ENCODE assay signal across 9 mouse cellular contexts in genomic region chr8:3394600-3394999, GRCm38 (mm10). TPM values are rescaled to one million over a fixed set of nuclear protein-coding genes. Genes with fewer than 3 reads are reported as not detected.
A peak's percentile ranks its signal among the peaks of the same experiment; 100 is the strongest.
DNase-seq lines count a peak whose midpoint lies in the region; ATAC-seq lines count a peak whose summit lies in the region.
"Had no signal": no experiment of that assay in that cellular context is flagged by ENCODE, and none has a peak within 500 bp of the region (broad histone marks: within the 10 kb centered on the region; RNA-seq: fewer than 3 reads in every experiment).

No protein-coding gene starts in this region.

- ATAC-seq in hindbrain, embryonic 15.5 days (ENCODE audit: low FRiP score, low read depth), result no peak

- H3K9ac ChIP-seq in hindbrain, embryonic 15.5 days, result 0 out of 2 replicates have a peak overlapping the region, but pooled peaks have one; percentile 5

- H3K4me1 ChIP-seq in hindbrain, embryonic 15.5 days (replicated peaks), result peaks cover 32% of the 10 kb centered on the region

- peak; percentile 43 for DNase-seq in adrenal gland, adult 2 months
- DNase-seq in adrenal gland, adult 18-20 months (ENCODE audit: low spot score in 2 of 2), result no peak
- peak; percentile 72 for DNase-seq in Muller cell, postnatal 12 days (ENCODE audit: inconsistent ontology term)
- DNase-seq in lung, postnatal 25 days (ENCODE audit: low spot score), result peak; percentile 18
- DNase-seq in right cerebral cortex, postnatal 4 days, result no peak
- no peak for DNase-seq in layer of hippocampus, postnatal 36 days
- no peak for DNase-seq in gastrocnemius, adult 18-20 months (ENCODE audit: low spot score)

- H3K36me3 ChIP-seq in hindbrain, embryonic 15.5 days, result no peaks in the 10 kb centered on the region

- 0 out of 2 replicates have a peak overlapping the region, but pooled peaks have one; percentile 15 for H3K27ac ChIP-seq in hindbrain, embryonic 15.5 days (replicated peaks)

- no peaks in the 10 kb centered on the region for H3K27me3 ChIP-seq in hindbrain, embryonic 15.5 days

- WGBS in hindbrain, embryonic 15.5 days, result 6% methylated on average over 6 of the region's 6 CpGs

- H3K9me3 ChIP-seq in hindbrain, embryonic 15.5 days, result no peaks in the 10 kb centered on the region

- peak overlapping the region; percentile 66 for H3K4me2 ChIP-seq in hindbrain, embryonic 15.5 days

- peak overlapping the region; percentile 2; the same call in 1 of the 2 replicates for H3K4me3 ChIP-seq in hindbrain, embryonic 15.5 days

RNA-seq across cellular contexts. Expression of gene Arhgef18, which starts 1.8 kb away (rescaled TPM):
- total RNA-seq in adrenal gland, adult 2 months (2021), result 10 to 100 TPM; 28.1 to 36.1 TPM
- polyA plus RNA-seq in adrenal gland, adult 2 months (2012; rRNA removed), result 43.2 and 48.4 TPM in 2 replicates
- total RNA-seq in adrenal gland, adult 18-20 months (2021), result 10 to 100 TPM; 31.0 to 34.2 TPM
- 10.3 and 11.5 TPM in 2 replicates for polyA plus RNA-seq in hindbrain, embryonic 15.5 days (2015; fragmentation: Nextera tagmentation; extraction: Ambion mirVana)
- total RNA-seq in layer of hippocampus, postnatal 36 days (2021), result 10 to 100 TPM; 46.0 to 50.5 TPM
- 10 to 100 TPM in 1 of 2 experiments, 1 to 10 TPM in 1; 8.4 to 10.5 TPM for total RNA-seq in gastrocnemius, adult 18-20 months (2021)

RNA-seq across cellular contexts. Expression of gene A430078G23Rik, which starts 41.4 kb away (rescaled TPM):
- under 1 TPM; 0.66 TPM for total RNA-seq in adrenal gland, adult 2 months (2021)
- polyA plus RNA-seq in adrenal gland, adult 2 months (2012; rRNA removed), result 0.11 TPM in 1 of 2 replicates, not detected in the other
- total RNA-seq in adrenal gland, adult 18-20 months (2021), result under 1 TPM in 1 of 2 experiments, not detected in 1; 0.38 TPM
- polyA plus RNA-seq in hindbrain, embryonic 15.5 days (2015; fragmentation: Nextera tagmentation; extraction: Ambion mirVana), result not detected in 2 replicates
- total RNA-seq in layer of hippocampus, postnatal 36 days (2021), result under 1 TPM in 1 of 2 experiments, not detected in 1; 0.25 TPM
- under 1 TPM in 1 of 2 experiments, not detected in 1; 0.11 TPM for total RNA-seq in gastrocnemius, adult 18-20 months (2021)
- total RNA-seq: left cerebral cortex, adult 18-20 months had no signal

Comparison
In these comparisons a context has a peak if more than half of its experiments do, and no peak if none do; other contexts are left out.
1. DNase-seq: peak in adrenal gland, adult 2 months (single experiment), Muller cell, postnatal 12 days (single experiment) and lung, postnatal 25 days (single experiment); none in adrenal gland, adult 18-20 months (0 of 2), right cerebral cortex, postnatal 4 days (single experiment), layer of hippocampus, postnatal 36 days (0 of 2) and gastrocnemius, adult 18-20 months (single experiment).